Mouse (Mus musculus) liver, embryonic 11.5 days (tissue): ENCODE results near the gene Papolb. TPM values are rescaled to one million over a fixed set of nuclear protein-coding genes. Genes with fewer than 3 reads are reported as not detected.

Source experiments
- ATAC-seq: fragments of 200-750 bp; cut with Nextera tagmentation; replicated peaks from 2 replicates; pipeline ENCODE4 v1.8.0; 2017; ENCODE audit warnings: moderate number of reproducible peaks, mild to moderate bottlenecking, moderate TSS enrichment, moderate library complexity; ENCODE audit not compliant: low FRiP score
- DNase-seq: peaks from one replicate; pipeline ENCODE4 v3.0.0-alpha.2; 2017; ENCODE audit warnings: low spot score
- H3K27ac ChIP-seq: fragments of 300-500 bp; sonication (generic); 2 replicates; pipeline ENCODE4 v1.5.1; 2014; ENCODE audit warnings: mild to moderate bottlenecking, low read depth, low read length, control low read depth
- H3K27me3 ChIP-seq: fragments of 300-500 bp; sonication (generic); replicated peaks from 2 replicates; pipeline ENCODE4 v1.6.1; 2014; ENCODE audit warnings: low read length, mixed read lengths; ENCODE audit not compliant: control insufficient read depth, insufficient read depth
- H3K36me3 ChIP-seq: fragments of 300-500 bp; sonication (generic); 2 replicates; pipeline ENCODE4 v1.6.1; 2014; ENCODE audit warnings: mild to moderate bottlenecking, low read length, moderate library complexity, mixed read lengths; ENCODE audit not compliant: control insufficient read depth, insufficient read depth
- H3K4me1 ChIP-seq: fragments of 300-500 bp; sonication (generic); replicated peaks from 2 replicates; pipeline ENCODE4 v1.6.1; 2014; ENCODE audit warnings: low read length, mixed read lengths; ENCODE audit not compliant: control insufficient read depth, insufficient read depth
- H3K4me2 ChIP-seq: fragments of 300-500 bp; sonication (generic); 2 replicates; pipeline ENCODE4 v1.6.1; 2014; ENCODE audit warnings: mild to moderate bottlenecking, control low read depth, moderate library complexity
- H3K4me3 ChIP-seq: fragments of 300-500 bp; sonication (generic); 2 replicates; pipeline ENCODE4 v1.5.1; 2014; ENCODE audit warnings: low read depth, low read length, control low read depth
- H3K9ac ChIP-seq: fragments of 300-500 bp; sonication (generic); 2 replicates; pipeline ENCODE4 v1.6.1; 2014; ENCODE audit warnings: low read depth, low read length, control low read depth
- H3K9me3 ChIP-seq: fragments of 300-500 bp; sonication (generic); 2 replicates; pipeline ENCODE4 v1.6.1; 2016; ENCODE audit warnings: low read length, inconsistent platforms, mixed read lengths; ENCODE audit not compliant: control insufficient read depth
- WGBS: fragments of 180-500 bp; shearing (Covaris S2); extraction: QIAGEN DNeasy Blood & Tissue Kit; methylation state at CpG from one replicate; pipeline ENCODE4 v1.1.7; 2014; 5-methylcytosine and 5-hydroxymethylcytosine counted together
- polyA plus RNA-seq: library from polyadenylated mRNA; unstranded; fragments of >200 nt; fragmentation: Nextera tagmentation; extraction: Ambion mirVana; gene quantifications from 2 replicates; pipeline ENCODE4 v1.2.1, GENCODE M21; 2014

Gene Papolb
- polyA plus RNA-seq, result 0.19 TPM in 1 of 2 replicates, not detected in the other

GRCm38 (mm10) chr5:142529915-142530314 lies at the start of gene Papolb:
Papolb (minus strand) TSS chr5:142530076.
- Histone ChIP-seq H3K36me3 (no peaks in the 10 kb centered on the region), H3K4me3 (peak within 1 kb of the TSS; percentile 14), H3K27me3 (peaks cover 25% of the 10 kb centered on the region), H3K27ac (no peak within 1 kb of the TSS), H3K9me3 (no peaks in the 10 kb centered on the region), H3K4me1 (no peaks in the 10 kb centered on the region), H3K9ac (no peak within 1 kb of the TSS), H3K4me2 (peak within 1 kb of the TSS; percentile 43)
- DNase-seq (no peak), ATAC-seq (no peak)
- WGBS, result 32% methylated on average over 41 of the region's 41 CpGs

GRCm38 (mm10) chr5:142578192-142578591 lies 48.3 kb upstream of the Papolb start:
- 87% methylated on average over 10 of the region's 10 CpGs for WGBS
- Histone ChIP-seq H3K4me1 (no peaks in the 10 kb centered on the region), H3K36me3 (peaks cover 3% of the 10 kb centered on the region; the same call in 1 of the 2 replicates), H3K27me3 (no peaks in the 10 kb centered on the region), H3K9ac (no peak overlapping the region), H3K4me2 (no peak overlapping the region), H3K27ac (no peak overlapping the region), H3K9me3 (no peaks in the 10 kb centered on the region), H3K4me3 (no peak overlapping the region)
- DNase-seq, result no peak
- no peak for ATAC-seq

GRCm38 (mm10) chr5:142576832-142577231 lies 47.0 kb upstream of the Papolb start:
- ATAC-seq, result no peak
- Histone ChIP-seq H3K36me3 (peaks cover 3% of the 10 kb centered on the region; the same call in 1 of the 2 replicates), H3K4me1 (no peaks in the 10 kb centered on the region), H3K4me2 (no peak overlapping the region), H3K27me3 (no peaks in the 10 kb centered on the region), H3K27ac (no peak overlapping the region), H3K4me3 (no peak overlapping the region), H3K9ac (no peak overlapping the region), H3K9me3 (no peaks in the 10 kb centered on the region)
- 75% methylated on average over 7 of the region's 7 CpGs for WGBS
- no peak for DNase-seq

- H3K36me3 ChIP-seq, result peaks cover 3% of the 10 kb centered on the region; the same call in 1 of the 2 replicates
- H3K27me3 ChIP-seq, result no peaks in the 10 kb centered on the region
- no peaks in the 10 kb centered on the region for H3K9me3 ChIP-seq
- H3K9ac ChIP-seq, result no peak overlapping the region
- WGBS, result 70% methylated on average over 8 of the region's 8 CpGs
- DNase-seq (no peak), ATAC-seq (no peak)
- no peaks in the 10 kb centered on the region for H3K4me1 ChIP-seq
- no peak overlapping the region for H3K4me2 ChIP-seq
- H3K27ac ChIP-seq, result no peak overlapping the region
- no peak overlapping the region for H3K4me3 ChIP-seq
Measured at GRCm38 (mm10) chr5:142574323-142575057, 44.6 kb upstream of the Papolb start.

- ATAC-seq (no peak), DNase-seq (no peak)
- H3K9me3 ChIP-seq, result peaks cover 2% of the 10 kb centered on the region; the same call in 1 of the 2 replicates
- H3K4me1 ChIP-seq, result no peaks in the 10 kb centered on the region
- H3K27me3 ChIP-seq, result no peaks in the 10 kb centered on the region
- no peak overlapping the region for H3K4me3 ChIP-seq
- no peak overlapping the region for H3K9ac ChIP-seq
- 0 out of 2 replicates have a peak, but pooled peaks cover 2% of the 10 kb centered on the region for H3K36me3 ChIP-seq
- H3K27ac ChIP-seq, result no peak overlapping the region
- no peak overlapping the region for H3K4me2 ChIP-seq
- 83% methylated on average over 1 of the region's 1 CpGs for WGBS
Measured at GRCm38 (mm10) chr5:142564606-142565005, 34.7 kb upstream of the Papolb start.

GRCm38 (mm10) chr5:142560261-142560660 lies 30.4 kb upstream of the Papolb start:
- Histone ChIP-seq H3K36me3 (no peaks in the 10 kb centered on the region), H3K4me3 (no peak overlapping the region), H3K4me2 (no peak overlapping the region), H3K9me3 (no peaks in the 10 kb centered on the region), H3K27me3 (no peaks in the 10 kb centered on the region), H3K9ac (no peak overlapping the region), H3K27ac (no peak overlapping the region), H3K4me1 (no peaks in the 10 kb centered on the region)
- no peak for ATAC-seq
- DNase-seq, result no peak
- WGBS, result 41% methylated on average over 7 of the region's 7 CpGs

GRCm38 (mm10) chr5:142557397-142558067 lies 27.7 kb upstream of the Papolb start:
- ATAC-seq, result peak; percentile 60
- 15% methylated on average over 18 of the region's 21 CpGs for WGBS

GRCm38 (mm10) chr5:142556721-142557120 lies 26.8 kb upstream of the Papolb start:
- no peak for DNase-seq
- no peak overlapping the region for H3K4me3 ChIP-seq
- no peaks in the 10 kb centered on the region for H3K36me3 ChIP-seq
- no peak for ATAC-seq
- no peak overlapping the region for H3K4me2 ChIP-seq
- H3K4me1 ChIP-seq, result no peaks in the 10 kb centered on the region
- H3K27ac ChIP-seq, result no peak overlapping the region
- H3K9me3 ChIP-seq, result no peaks in the 10 kb centered on the region
- whole genome bisulfite sequencing, result 88% methylated on average over 4 of the region's 4 CpGs
- H3K27me3 ChIP-seq, result no peaks in the 10 kb centered on the region
- no peak overlapping the region for H3K9ac ChIP-seq

More at GRCm38 (mm10) chr5:142557397-142558067, 27.7 kb upstream of the Papolb start:
- no peaks in the 10 kb centered on the region for H3K27me3 ChIP-seq
- H3K9me3 ChIP-seq, result no peaks in the 10 kb centered on the region
- H3K36me3 ChIP-seq, result no peaks in the 10 kb centered on the region
- no peaks in the 10 kb centered on the region for H3K4me1 ChIP-seq
- no peak overlapping the region for H3K4me3 ChIP-seq
- no peak overlapping the region for H3K27ac ChIP-seq
- H3K4me2 ChIP-seq, result peak overlapping the region; percentile 14; the same call in 1 of the 2 replicates
- no peak overlapping the region for H3K9ac ChIP-seq
- peak; percentile 72 for DNase-seq
